Mouse (Mus musculus) spleen, embryonic (tissue): Measurements from ENCODE around the gene Hmgb1.

Experiments used
- CTCF ChIA-PET: fragments of 350-600 bp; sonication (Branson Sonifier 250); formaldehyde crosslinking; loops from one replicate; lab custom pipeline; 2022; lab: Charles Lee

The Hmgb1 gene

GRCm38 (mm10) chr5:149190160-149190559 lies 5.9 kb upstream of the Hmgb1 start:
- CTCF ChIA-PET, result interaction anchor here (0.6 kb wide), 1 partner anchor 23 kb away, joined by 5 read pairs; no protein-coding TSS in a partner anchor

- CTCF ChIA-PET, result no interaction called here
Observed at GRCm38 (mm10) chr5:149185806-149186205, 1.5 kb upstream of the Hmgb1 start.

GRCm38 (mm10) chr5:149184844-149185186 lies 526 bp upstream of the Hmgb1 start:
- CTCF ChIA-PET, result interaction anchor here (0.7 kb wide), 1 partner anchor 77 kb away, joined by 3 read pairs; no protein-coding TSS in a partner anchor

GRCm38 (mm10) chr5:149183721-149184103 lies 577 bp downstream of the Hmgb1 start:
- CTCF ChIA-PET, result interaction anchor here (0.5 kb wide), 1 partner anchor 506 kb away, joined by 3 read pairs; no protein-coding TSS in a partner anchor

GRCm38 (mm10) chr5:149183122-149183521 lies 1.2 kb downstream of the Hmgb1 start:
- CTCF ChIA-PET, result no interaction called here

GRCm38 (mm10) chr5:149182186-149182870 lies 2.0 kb downstream of the Hmgb1 start:
- CTCF ChIA-PET, result no interaction called here

GRCm38 (mm10) chr5:149179826-149180225 lies 4.5 kb downstream of the Hmgb1 start:
- CTCF ChIA-PET, result no interaction called here

- CTCF ChIA-PET, result no interaction called here
Observed at GRCm38 (mm10) chr5:149178095-149178494, 6.2 kb downstream of the Hmgb1 start.

- CTCF ChIA-PET, result no interaction called here
Observed at GRCm38 (mm10) chr5:149175736-149176135, 8.6 kb downstream of the Hmgb1 start.

- CTCF ChIA-PET, result no interaction called here
Observed at GRCm38 (mm10) chr5:149174527-149174926, 9.8 kb downstream of the Hmgb1 start.

GRCm38 (mm10) chr5:149172246-149172645 lies 12.0 kb downstream of the Hmgb1 start:
- CTCF ChIA-PET, result interaction anchor here (0.5 kb wide), 1 partner anchor 106 kb away, joined by 4 read pairs; no protein-coding TSS in a partner anchor

- CTCF ChIA-PET, result no interaction called here
Observed at GRCm38 (mm10) chr5:149170841-149171588, 13.3 kb downstream of the Hmgb1 start.

GRCm38 (mm10) chr5:149168816-149169215 lies 15.5 kb downstream of the Hmgb1 start:
- CTCF ChIA-PET, result no interaction called here

GRCm38 (mm10) chr5:149168051-149168450 lies 16.2 kb downstream of the Hmgb1 start:
- CTCF ChIA-PET, result interaction anchor here (0.6 kb wide), 2 partner anchors 20 to 22 kb away, joined by 5 read pairs; no protein-coding TSS in a partner anchor

- CTCF ChIA-PET, result no interaction called here
Observed at GRCm38 (mm10) chr5:149166011-149166410, 18.3 kb downstream of the Hmgb1 start.

GRCm38 (mm10) chr5:149164881-149165280 lies 19.4 kb downstream of the Hmgb1 start:
- CTCF ChIA-PET, result interaction anchor here (0.6 kb wide), 1 partner anchor 440 kb away, joined by 14 read pairs; no protein-coding TSS in a partner anchor

GRCm38 (mm10) chr5:149162890-149163289 lies 21.4 kb downstream of the Hmgb1 start:
- CTCF ChIA-PET, result no interaction called here

- CTCF ChIA-PET, result no interaction called here
Observed at GRCm38 (mm10) chr5:149160469-149160868, 23.8 kb downstream of the Hmgb1 start.

- CTCF ChIA-PET, result no interaction called here
Observed at GRCm38 (mm10) chr5:149159021-149159420, 25.3 kb downstream of the Hmgb1 start.

GRCm38 (mm10) chr5:149156886-149157563 lies 27.3 kb downstream of the Hmgb1 start:
- CTCF ChIA-PET, result no interaction called here

- CTCF ChIA-PET, result no interaction called here
Observed at GRCm38 (mm10) chr5:149152774-149153155, 31.5 kb downstream of the Hmgb1 start.
